17 mouse cellular contexts compared by ENCODE assay signal in the genomic region with DNA sequence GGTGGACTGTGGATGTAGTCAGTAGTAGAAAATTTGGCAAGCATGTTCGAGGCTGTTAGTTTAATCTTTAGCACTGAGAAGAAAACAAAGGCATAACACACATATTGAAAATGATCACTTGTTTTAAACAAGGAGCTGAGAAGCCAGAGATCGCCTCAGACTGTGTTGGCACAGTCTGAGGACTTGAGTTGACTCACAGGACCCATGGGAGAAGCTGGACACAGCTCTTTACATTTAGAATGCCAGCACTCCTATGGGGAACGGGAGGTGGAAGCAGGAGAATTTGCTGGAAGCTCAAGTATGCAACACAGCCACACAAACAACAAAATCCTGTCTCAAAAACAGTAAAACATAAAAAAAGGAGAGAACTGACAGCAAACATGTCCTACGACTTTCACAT. TPM values are rescaled to one million over a fixed set of nuclear protein-coding genes. Genes with fewer than 3 reads are reported as not detected.
DNase-seq lines count a peak whose midpoint lies in the region; ATAC-seq lines count a peak whose summit lies in the region.
"Had no signal": no experiment of that assay in that cellular context is flagged by ENCODE, and none has a peak within 500 bp of the region (broad histone marks: within the 10 kb centered on the region; RNA-seq: fewer than 3 reads in every experiment).

No protein-coding gene starts in this region.

- no peak for ATAC-seq in heart, embryonic 13.5 days (ENCODE audit: extremely low read depth, insufficient number of reproducible peaks, low FRiP score, low TSS enrichment)
- ATAC-seq in liver, embryonic 12.5 days = no peak
- no peak for ATAC-seq in liver, embryonic 16.5 days (ENCODE audit: low read depth)
- ATAC-seq: forebrain, embryonic 13.5 days; hindbrain, postnatal 0 days; midbrain, embryonic 15.5 days had no signal

- H3K4me2 ChIP-seq in heart, embryonic 13.5 days = no peak overlapping the region
- H3K4me2 ChIP-seq in liver, embryonic 12.5 days = no peak overlapping the region
- no peak overlapping the region for H3K4me2 ChIP-seq in liver, embryonic 16.5 days (ENCODE audit: low read depth, low read length)
- H3K4me2 ChIP-seq: forebrain, embryonic 13.5 days; heart, embryonic 12.5 days; limb, embryonic 13.5 days; lung, embryonic 14.5 days; midbrain, embryonic 15.5 days had no signal

- peaks cover 36% of the 10 kb centered on the region for H3K4me1 ChIP-seq in heart, embryonic 13.5 days
- H3K4me1 ChIP-seq in liver, embryonic 12.5 days = peaks cover 37% of the 10 kb centered on the region
- peaks cover 13% of the 10 kb centered on the region for H3K4me1 ChIP-seq in liver, embryonic 16.5 days (ENCODE audit: control insufficient read depth, low read depth, low read length)
- H3K4me1 ChIP-seq: forebrain, embryonic 13.5 days; limb, embryonic 13.5 days; midbrain, embryonic 15.5 days had no signal

- H3K36me3 ChIP-seq in heart, embryonic 13.5 days = peaks cover 3% of the 10 kb centered on the region; the same call in 1 of the 2 replicates
- peaks cover 40% of the 10 kb centered on the region for H3K36me3 ChIP-seq in liver, embryonic 12.5 days
- H3K36me3 ChIP-seq in liver, embryonic 16.5 days (ENCODE audit: control insufficient read depth, insufficient read depth) = peaks cover 7% of the 10 kb centered on the region
- H3K36me3 ChIP-seq: heart, embryonic 12.5 days; limb, embryonic 13.5 days; midbrain, embryonic 15.5 days had no signal

- H3K4me3 ChIP-seq in heart, embryonic 13.5 days = no peak overlapping the region
- H3K4me3 ChIP-seq in liver, embryonic 12.5 days = no peak overlapping the region
- no peak overlapping the region for H3K4me3 ChIP-seq in liver, embryonic 16.5 days (ENCODE audit: low read depth, low read length)
- H3K4me3 ChIP-seq: forebrain, embryonic 13.5 days; heart, embryonic 12.5 days; hindbrain, embryonic 10.5 days; layer of hippocampus, adult 2 months; limb, embryonic 13.5 days; midbrain, embryonic 15.5 days had no signal

- DNase-seq in heart, adult 11 months = no peak
- no peak for DNase-seq in liver
- DNase-seq in Muller cell, postnatal 12 days (ENCODE audit: inconsistent ontology term) = peak; percentile 17
- DNase-seq in right cerebral cortex, postnatal 4 days = no peak
- no peak for DNase-seq in layer of hippocampus, postnatal 36 days
- DNase-seq: adrenal gland, postnatal 25 days had no signal

- no peaks in the 10 kb centered on the region for H3K27me3 ChIP-seq in heart, embryonic 13.5 days (replicated peaks)
- no peaks in the 10 kb centered on the region for H3K27me3 ChIP-seq in liver, embryonic 12.5 days (replicated peaks)
- H3K27me3 ChIP-seq in liver, embryonic 16.5 days (ENCODE audit: control insufficient read depth, insufficient read depth, low read depth, low read length) = no peaks in the 10 kb centered on the region
- H3K27me3 ChIP-seq: forebrain, embryonic 13.5 days; heart, embryonic 12.5 days; limb, embryonic 13.5 days; midbrain, embryonic 15.5 days had no signal

- 81% methylated on average over 4 of the region's 4 CpGs for WGBS in heart, embryonic 13.5 days
- 74% methylated on average over 4 of the region's 4 CpGs for WGBS in liver, embryonic 12.5 days (ENCODE audit: insufficient replicate concordance)
- 77% methylated on average over 4 of the region's 4 CpGs for WGBS in liver, embryonic 16.5 days (ENCODE audit: insufficient replicate concordance)

- H3K9me3 ChIP-seq in heart, embryonic 13.5 days = no peaks in the 10 kb centered on the region
- H3K9me3 ChIP-seq in liver, embryonic 12.5 days (replicated peaks) = no peaks in the 10 kb centered on the region
- H3K9me3 ChIP-seq in liver, embryonic 16.5 days (replicated peaks; ENCODE audit: control insufficient read depth, low read length) = no peaks in the 10 kb centered on the region
- H3K9me3 ChIP-seq: forebrain, embryonic 13.5 days; heart, embryonic 12.5 days; hindbrain, embryonic 10.5 days; limb, embryonic 13.5 days; midbrain, embryonic 15.5 days had no signal

- no peak overlapping the region; the same call in 1 of the 2 replicates for H3K9ac ChIP-seq in heart, embryonic 13.5 days
- no peak overlapping the region for H3K9ac ChIP-seq in liver, embryonic 12.5 days
- no peak overlapping the region for H3K9ac ChIP-seq in liver, embryonic 16.5 days (ENCODE audit: low read depth, low read length)
- H3K9ac ChIP-seq: forebrain, embryonic 13.5 days; heart, embryonic 12.5 days; limb, embryonic 13.5 days; lung, embryonic 14.5 days; midbrain, embryonic 15.5 days had no signal

- peak overlapping the region; percentile 29 for H3K27ac ChIP-seq in heart, embryonic 13.5 days (replicated peaks)
- peak overlapping the region; percentile 45; the same call in 1 of the 2 replicates for H3K27ac ChIP-seq in liver, embryonic 12.5 days
- 0 out of 2 replicates have a peak overlapping the region, but pooled peaks have one; percentile 2 for H3K27ac ChIP-seq in liver, embryonic 16.5 days (ENCODE audit: low read length)
- H3K27ac ChIP-seq: forebrain, embryonic 13.5 days; hindbrain, embryonic 10.5 days; hindbrain, postnatal 0 days; layer of hippocampus, adult 2 months; limb, embryonic 13.5 days; midbrain, embryonic 15.5 days had no signal

RNA-seq across cellular contexts. Expression of a gene that starts 29.5 kb away (rescaled TPM):
- polyA plus RNA-seq in heart, embryonic 13.5 days (2015; fragmentation: Nextera tagmentation; extraction: Ambion mirVana) = 85.3 and 93.2 TPM in 2 replicates
- polyA plus RNA-seq in liver, embryonic 12.5 days (2016; fragmentation: Nextera tagmentation; extraction: Ambion mirVana) = 102 and 110 TPM in 2 replicates
- polyA plus RNA-seq in liver, embryonic 16.5 days (2015; fragmentation: Nextera tagmentation; extraction: Ambion mirVana) = 77.5 and 87.3 TPM in 2 replicates
- 100 to 1,000 TPM; 119 to 137 TPM for total RNA-seq in layer of hippocampus, postnatal 36 days (2021)

RNA-seq across cellular contexts. Expression of a gene that starts 29.7 kb away (rescaled TPM):
- 20.5 and 22.6 TPM in 2 replicates for polyA plus RNA-seq in heart, embryonic 13.5 days (2015; fragmentation: Nextera tagmentation; extraction: Ambion mirVana)
- polyA plus RNA-seq in liver, embryonic 12.5 days (2016; fragmentation: Nextera tagmentation; extraction: Ambion mirVana) = 26.1 and 26.8 TPM in 2 replicates
- 13.3 and 13.7 TPM in 2 replicates for polyA plus RNA-seq in liver, embryonic 16.5 days (2015; fragmentation: Nextera tagmentation; extraction: Ambion mirVana)
- total RNA-seq in layer of hippocampus, postnatal 36 days (2021) = 10 to 100 TPM; 10.1 to 10.3 TPM
